ENCODE assay signal across 8 mouse cellular contexts in genomic region chr2:31749046-31749709, GRCm38 (mm10).
A peak's percentile ranks its signal among the peaks of the same experiment; 100 is the strongest.
DNase-seq lines count a peak whose midpoint lies in the region; ATAC-seq and TF ChIP-seq lines count a peak whose summit lies in the region.

No protein-coding gene starts in this region.

- no peak for TF ChIP-seq POLR2A in heart, adult 2 months (IDR thresholded peaks at IDR 0.05; ENCODE audit: insufficient read depth, low read depth, low read length)

- peak; percentile 47 for ATAC-seq in Patski
- peak; percentile 83 for ATAC-seq in limb, embryonic 11.5 days (ENCODE audit: insufficient number of reproducible peaks, low FRiP score, low TSS enrichment, low read depth)
- peak; percentile 94 for ATAC-seq in stomach, embryonic 16.5 days (ENCODE audit: insufficient read depth, low FRiP score)

- in situ Hi-C loops in Patski (cut with MboI; ENCODE audit: low pct_unique_long_range_greater_than_20kb): no loop called here

- TF ChIP-seq EP300 in heart, adult 2 months (IDR thresholded peaks at IDR 0.05; ENCODE audit: insufficient read depth, low read depth, low read length): no peak

- peaks cover 5% of the 10 kb centered on the region for H3K36me3 ChIP-seq in heart, embryonic 10.5 days
- H3K36me3 ChIP-seq in heart, adult 2 months (ENCODE audit: control insufficient read depth, insufficient read depth, low read length): no peaks in the 10 kb centered on the region
- no peaks in the 10 kb centered on the region for H3K36me3 ChIP-seq in limb, embryonic 11.5 days (ENCODE audit: control insufficient read depth, insufficient read depth, low read length)
- H3K36me3 ChIP-seq in stomach, embryonic 16.5 days (ENCODE audit: control insufficient read depth, insufficient read depth, low read length): no peaks in the 10 kb centered on the region

- H3K79me2 ChIP-seq in heart, adult 2 months (replicated peaks; ENCODE audit: control insufficient read depth, insufficient read depth, low read length): peaks cover 2% of the 10 kb centered on the region; the same call in 1 of the 2 replicates

- H3K4me3 ChIP-seq in heart, embryonic 10.5 days: peak overlapping the region; percentile 45
- H3K4me3 ChIP-seq in heart, adult 2 months: no peak overlapping the region
- no peak overlapping the region for H3K4me3 ChIP-seq in limb, embryonic 11.5 days (ENCODE audit: low read depth, low read length)
- H3K4me3 ChIP-seq in stomach, embryonic 16.5 days (replicated peaks; ENCODE audit: low read length): peak overlapping the region; percentile 30
- no peak overlapping the region for H3K4me3 ChIP-seq in left cerebral cortex, adult 2 months

- no peaks in the 10 kb centered on the region for H3K9me3 ChIP-seq in heart, embryonic 10.5 days
- H3K9me3 ChIP-seq in limb, embryonic 11.5 days (ENCODE audit: control insufficient read depth, low read length): no peaks in the 10 kb centered on the region
- no peaks in the 10 kb centered on the region for H3K9me3 ChIP-seq in stomach, embryonic 16.5 days (replicated peaks; ENCODE audit: control insufficient read depth, low read length)

- no peak for DNase-seq in heart, embryonic 10.5 days (ENCODE audit: low spot score)
- no peak for DNase-seq in heart, adult 2 months
- no peak for DNase-seq in Patski (ENCODE audit: low read depth, low spot score)
- peak; percentile 35 for DNase-seq in gastrocnemius, postnatal 10 days
- DNase-seq in limb, embryonic 11.5 days (ENCODE audit: low spot score): peak; percentile 63
- DNase-seq in left cerebral cortex, postnatal 36 days (ENCODE audit: low spot score in 2 of 2): no peak
- no peak for DNase-seq in left cerebral cortex, adult 2 months (ENCODE audit: extremely low spot score in 1 of 2, low spot score in 2 of 2)

- CTCF ChIA-PET in Patski (lab: Charles Lee): interaction anchor here (1.2 kb wide), 1 partner anchor 13 kb away, joined by 4 read pairs; no protein-coding TSS in a partner anchor

- peaks cover 80% of the 10 kb centered on the region for H3K4me1 ChIP-seq in heart, embryonic 10.5 days
- peaks cover 3% of the 10 kb centered on the region; the same call in 1 of the 2 replicates for H3K4me1 ChIP-seq in heart, adult 2 months (ENCODE audit: control insufficient read depth, insufficient read depth, low read length)
- peaks cover 28% of the 10 kb centered on the region for H3K4me1 ChIP-seq in limb, embryonic 11.5 days (ENCODE audit: control insufficient read depth, insufficient read depth, low read length)
- H3K4me1 ChIP-seq in stomach, embryonic 16.5 days (ENCODE audit: control insufficient read depth, insufficient read depth, low read length): peaks cover 31% of the 10 kb centered on the region

- H3K4me2 ChIP-seq in limb, embryonic 11.5 days (ENCODE audit: low read depth, severe bottlenecking): peak overlapping the region; percentile 40
- H3K4me2 ChIP-seq in stomach, embryonic 16.5 days (ENCODE audit: low read depth, low read length): peak overlapping the region; percentile 49

- TF ChIP-seq CTCF in heart, adult 2 months (IDR thresholded peaks at IDR 0.05): no peak
- TF ChIP-seq CTCF in Patski (IDR thresholded peaks at IDR 0.05): no peak
- no peak for TF ChIP-seq CTCF in left cerebral cortex, adult 2 months (IDR thresholded peaks at IDR 0.05)

- WGBS in heart, embryonic 10.5 days: 17% methylated on average over 10 of the region's 10 CpGs
- 39% methylated on average over 10 of the region's 10 CpGs for WGBS in heart, adult 2 months
- 8% methylated on average over 10 of the region's 10 CpGs for WGBS in limb, embryonic 11.5 days
- 6% methylated on average over 10 of the region's 10 CpGs for WGBS in stomach, embryonic 16.5 days

- H3K9ac ChIP-seq in heart, adult 2 months (ENCODE audit: low read depth, low read length): no peak overlapping the region; the same call in 1 of the 2 replicates
- peak overlapping the region; percentile 27; the same call in 1 of the 2 replicates for H3K9ac ChIP-seq in limb, embryonic 11.5 days (ENCODE audit: low read length)
- peak overlapping the region; percentile 51 for H3K9ac ChIP-seq in stomach, embryonic 16.5 days (ENCODE audit: low read length)

- POLR2A ChIA-PET in Patski (lab: Charles Lee): no interaction called here

- intact Hi-C loops in heart, adult 2 months (cut with DNase I): no loop called here
- intact Hi-C loops in left cerebral cortex, postnatal 36 days (cut with DNase I): no loop called here
- intact Hi-C loops in left cerebral cortex, adult 2 months (cut with DNase I): no loop called here

- H3K27me3 ChIP-seq in heart, embryonic 10.5 days (ENCODE audit: insufficient read depth, poor library complexity, severe bottlenecking): no peaks in the 10 kb centered on the region
- H3K27me3 ChIP-seq in heart, adult 2 months (ENCODE audit: control insufficient read depth, insufficient read depth, low read length): no peaks in the 10 kb centered on the region
- no peaks in the 10 kb centered on the region for H3K27me3 ChIP-seq in Patski
- no peaks in the 10 kb centered on the region for H3K27me3 ChIP-seq in limb, embryonic 11.5 days (ENCODE audit: control insufficient read depth, insufficient read depth, low read length)
- no peaks in the 10 kb centered on the region for H3K27me3 ChIP-seq in stomach, embryonic 16.5 days (ENCODE audit: control insufficient read depth, insufficient read depth, low read length)

- peak overlapping the region; percentile 85 for H3K27ac ChIP-seq in heart, embryonic 10.5 days
- no peak overlapping the region for H3K27ac ChIP-seq in heart, adult 2 months
- peak overlapping the region; percentile 82 for H3K27ac ChIP-seq in limb, embryonic 11.5 days (replicated peaks; ENCODE audit: low read depth, low read length)
- H3K27ac ChIP-seq in stomach, embryonic 16.5 days (ENCODE audit: low read length): peak overlapping the region; percentile 93
- no peak overlapping the region for H3K27ac ChIP-seq in left cerebral cortex, adult 2 months

Comparison
In these comparisons a context has a peak if more than half of its experiments do, and no peak if none do; other contexts are left out.
1. H3K27ac ChIP-seq: peak in heart, embryonic 10.5 days (single experiment), limb, embryonic 11.5 days (single experiment) and stomach, embryonic 16.5 days (single experiment); none in heart, adult 2 months (single experiment) and left cerebral cortex, adult 2 months (single experiment).
2. H3K4me3 ChIP-seq: peak in heart, embryonic 10.5 days (single experiment) and stomach, embryonic 16.5 days (single experiment); none in heart, adult 2 months (single experiment), limb, embryonic 11.5 days (single experiment) and left cerebral cortex, adult 2 months (single experiment).
3. DNase-seq: peak in gastrocnemius, postnatal 10 days (single experiment) and limb, embryonic 11.5 days (single experiment); none in heart, embryonic 10.5 days (single experiment), heart, adult 2 months (0 of 2), Patski (single experiment), left cerebral cortex, postnatal 36 days (0 of 2) and left cerebral cortex, adult 2 months (0 of 2).
4. Peak in every context shown above with its lines, with median percentiles within 50 percentile points of each other: ATAC-seq.